Comparison of ENCODE assay signal across 20 mouse cellular contexts in genomic region chr13:103174431-103174830, GRCm38 (mm10).
A peak's percentile ranks its signal among the peaks of the same experiment; 100 is the strongest.
DNase-seq lines count a peak whose midpoint lies in the region; TF ChIP-seq lines count a peak whose summit lies in the region.
"Had no signal": no experiment of that assay in that cellular context is flagged by ENCODE, and none has a peak within 500 bp of the region (broad histone marks: within the 10 kb centered on the region; RNA-seq: fewer than 3 reads in every experiment).

No protein-coding gene starts in this region.

- peaks cover 1% of the 10 kb centered on the region; the same call in 1 of the 2 replicates for H3K4me1 ChIP-seq in heart, adult 2 months (ENCODE audit: control insufficient read depth, insufficient read depth, low read length)
- H3K4me1 ChIP-seq: embryonic facial prominence, embryonic 12.5 days; liver, embryonic 15.5 days; megakaryocyte, embryonic 14.5 days; neural tube, embryonic 13.5 days had no signal

- H3K27me3 ChIP-seq in heart, adult 2 months (ENCODE audit: control insufficient read depth, insufficient read depth, low read length), result no peaks in the 10 kb centered on the region
- H3K27me3 ChIP-seq: embryonic facial prominence, embryonic 12.5 days; hindbrain, embryonic 12.5 days; limb, embryonic 12.5 days; liver, embryonic 15.5 days; midbrain, embryonic 13.5 days; neural tube, embryonic 13.5 days; Patski had no signal

- TF ChIP-seq EP300 in heart, adult 2 months (IDR thresholded peaks at IDR 0.05; ENCODE audit: insufficient read depth, low read depth, low read length), result no peak

- no peak for TF ChIP-seq POLR2A in heart, adult 2 months (IDR thresholded peaks at IDR 0.05; ENCODE audit: insufficient read depth, low read depth, low read length)

- TF ChIP-seq CTCF in heart, adult 2 months (IDR thresholded peaks at IDR 0.05), result no peak

- no peaks in the 10 kb centered on the region for H3K79me2 ChIP-seq in heart, adult 2 months (replicated peaks; ENCODE audit: control insufficient read depth, insufficient read depth, low read length)

- H3K36me3 ChIP-seq in heart, adult 2 months (ENCODE audit: control insufficient read depth, insufficient read depth, low read length), result no peaks in the 10 kb centered on the region
- H3K36me3 ChIP-seq: embryonic facial prominence, embryonic 12.5 days; hindbrain, embryonic 12.5 days; limb, embryonic 12.5 days; liver, embryonic 15.5 days; midbrain, embryonic 13.5 days; neural tube, embryonic 13.5 days had no signal

- intact Hi-C loops in heart, adult 2 months (cut with DNase I), result loop anchor here (1.0 to 10.0 kb wide), 2 partner anchors 90 to 159 kb away; no protein-coding TSS in a partner anchor
- intact Hi-C loops in heart, postnatal 25 days (cut with DNase I), result loop anchor here (5.0 kb wide), 1 partner anchor 158 kb away; the partner anchor contains the start of gene Mast4
- intact Hi-C loops in heart, postnatal 36 days (cut with DNase I), result loop anchor here (5.0 kb wide), 1 partner anchor 523 kb away; no protein-coding TSS in a partner anchor

- WGBS in heart, adult 2 months, result 60% methylated on average over 5 of the region's 5 CpGs

- no peak overlapping the region for H3K9ac ChIP-seq in heart, adult 2 months (ENCODE audit: low read depth, low read length)
- H3K9ac ChIP-seq: embryonic facial prominence, embryonic 12.5 days; hindbrain, embryonic 12.5 days; limb, embryonic 12.5 days; liver, embryonic 15.5 days; midbrain, embryonic 13.5 days; neural tube, embryonic 13.5 days had no signal

- H3K4me3 ChIP-seq in heart, adult 2 months, result no peak overlapping the region
- H3K4me3 ChIP-seq: embryonic facial prominence, embryonic 12.5 days; hindbrain, embryonic 12.5 days; layer of hippocampus, adult 2 months; limb, embryonic 12.5 days; liver, embryonic 15.5 days; megakaryocyte, embryonic 14.5 days; midbrain, embryonic 13.5 days; neural tube, embryonic 13.5 days had no signal

- peak overlapping the region; percentile 2; the same call in 1 of the 2 replicates for H3K27ac ChIP-seq in heart, adult 2 months
- H3K27ac ChIP-seq: embryonic facial prominence, embryonic 12.5 days; hindbrain, embryonic 12.5 days; hindbrain, postnatal 0 days; layer of hippocampus, adult 2 months; left cerebral cortex, adult 2 months; limb, embryonic 12.5 days; liver, embryonic 15.5 days; midbrain, embryonic 13.5 days; neural tube, embryonic 13.5 days; stomach, postnatal 0 days had no signal

- DNase-seq in adrenal gland, postnatal 14 days, result peak; percentile 33
- DNase-seq in adrenal gland, postnatal 10 days, result no peak
- peak in 1 of 2 experiments; percentile 18 for DNase-seq in heart, adult 2 months
- no peak for DNase-seq in heart, postnatal 25 days (ENCODE audit: low spot score)
- DNase-seq in adipocyte (ENCODE audit: low spot score), result peak; percentile 5
- DNase-seq in heart, postnatal 36 days, result peak; percentile 11 to 17
- no peak for DNase-seq in B cell, adult 2 months
- DNase-seq: thymus, adult 18-20 months had no signal

Comparison
In these comparisons a context has a peak if more than half of its experiments do, and no peak if none do; other contexts are left out.
1. DNase-seq: peak in adrenal gland, postnatal 14 days (single experiment), adipocyte (single experiment) and heart, postnatal 36 days (2 of 2); none in adrenal gland, postnatal 10 days (single experiment), heart, postnatal 25 days (single experiment) and B cell, adult 2 months (0 of 2).